Mouse (Mus musculus): Measurements from ENCODE around the gene Olfr1188.
"Not testable (repeated sequence)": the region's sequence is repeated elsewhere in the genome, so short reads cannot be mapped to it uniquely, and the experiment has no call there.

Gene Olfr1188

DNA sequence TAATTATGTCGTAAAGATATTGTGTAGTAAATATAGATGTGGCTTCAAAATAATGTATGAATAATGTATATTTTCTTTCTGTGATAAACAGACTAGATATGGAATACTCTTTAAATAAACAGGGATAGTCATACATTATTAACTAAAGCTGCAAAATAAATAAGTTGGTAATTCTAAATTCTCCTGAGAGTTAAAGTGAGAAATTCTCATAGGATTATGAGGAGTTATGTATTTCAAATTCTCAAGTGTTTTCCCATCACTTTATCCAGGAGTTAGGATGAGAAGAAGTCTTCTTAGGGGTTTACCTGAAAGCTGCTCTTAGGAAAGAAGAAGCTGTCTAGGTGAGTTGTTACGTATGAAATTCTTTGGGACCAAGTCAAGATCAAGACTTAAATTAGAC is at the start of gene Olfr1188:
Olfr1188 (plus strand) TSS at position 301 of the 400 bp plus-strand sequence.
- DNase-seq, result no peak

DNA sequence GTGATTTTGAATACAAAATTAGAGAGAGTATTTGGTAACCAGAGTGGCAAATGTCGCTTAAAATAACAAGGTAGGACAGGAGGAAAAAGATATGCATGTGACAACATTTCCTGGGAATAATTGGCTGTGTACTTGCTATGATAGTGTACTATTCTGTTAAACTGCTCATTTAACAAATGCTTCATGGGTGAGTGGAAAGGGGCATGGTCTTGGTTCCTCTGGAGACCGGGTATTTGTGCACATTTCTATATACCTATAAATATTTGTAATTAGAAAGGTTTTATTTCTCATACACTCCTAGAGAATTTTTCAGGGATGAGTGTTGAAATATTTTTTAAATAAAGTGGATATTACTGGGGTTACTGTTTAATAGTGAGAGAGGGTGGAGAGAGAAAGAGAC is 38.5 kb upstream of the Olfr1188 start, which contains the start of gene Olfr1186:
Olfr1186 (plus strand) TSS at position 301 of the 400 bp plus-strand sequence.
- no peak for DNase-seq

DNA sequence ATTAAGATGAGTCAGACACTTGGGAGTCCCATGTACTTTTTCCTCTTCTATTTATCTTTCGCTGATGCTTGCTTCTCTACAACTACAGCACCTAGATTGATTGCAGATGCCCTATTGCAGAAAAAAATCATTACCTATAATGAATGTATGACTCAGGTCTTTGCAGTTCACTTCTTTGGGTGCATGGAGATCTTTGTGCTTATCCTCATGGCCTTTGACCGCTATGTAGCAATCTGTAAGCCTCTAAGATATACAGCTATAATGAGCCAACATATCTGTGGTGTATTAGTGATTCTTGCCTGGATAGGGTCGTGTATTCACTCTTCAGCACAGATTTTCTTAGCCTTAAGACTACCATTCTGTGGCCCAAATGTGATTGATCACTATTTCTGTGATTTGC is 31.0 kb upstream of the Olfr1188 start:
- no peak for DNase-seq

DNA sequence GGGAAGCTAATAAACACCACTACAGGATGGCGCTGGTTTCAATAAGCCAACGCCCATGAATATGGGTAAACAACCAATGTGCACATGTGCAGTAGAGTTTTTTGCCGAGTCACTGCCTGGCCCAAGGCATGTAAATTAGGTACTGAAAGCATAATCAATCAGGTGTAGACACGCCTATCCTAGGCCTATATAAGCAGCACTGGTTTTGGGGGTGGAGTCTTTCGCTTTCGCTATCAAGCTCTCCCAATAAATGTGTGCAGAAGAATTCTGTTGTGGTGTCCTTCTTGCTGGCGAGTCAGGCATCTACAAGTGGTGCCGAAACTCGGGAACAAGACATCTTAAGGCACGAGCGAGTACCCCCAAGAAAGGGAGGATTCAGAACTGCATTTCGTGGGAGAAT is 16.0 kb downstream of the Olfr1188 start:
- DNase-seq, result not testable (repeated sequence)

DNA sequence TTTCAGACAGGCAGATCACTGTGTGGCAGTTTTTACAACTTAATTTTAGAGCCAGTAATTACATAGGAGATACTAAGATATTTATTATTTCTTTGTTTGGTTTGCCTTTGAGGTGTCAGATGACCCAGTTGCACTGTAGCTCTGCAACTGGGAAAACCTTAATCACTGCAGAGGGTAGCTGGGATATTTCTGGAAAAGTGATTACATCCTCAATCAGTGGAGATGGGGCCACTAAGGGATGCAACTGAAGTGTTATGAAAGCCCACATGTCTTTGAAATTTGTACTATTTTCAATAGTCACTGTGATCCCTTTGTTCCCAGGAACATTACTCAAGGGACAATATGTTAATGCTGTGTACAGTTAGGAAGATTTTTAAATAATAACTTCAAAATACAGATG is 29.4 kb downstream of the Olfr1188 start, which contains the start of gene Olfr1189:
Olfr1189 (plus strand) TSS at position 301 of the 400 bp plus-strand sequence.
- no peak for DNase-seq
